Mouse (Mus musculus) forebrain, embryonic 16.5 days (tissue): ENCODE results near the gene Ankrd24. TPM values are rescaled to one million over a fixed set of nuclear protein-coding genes. Genes with fewer than 3 reads are reported as not detected.
"Not testable (repeated sequence)": the region's sequence is repeated elsewhere in the genome, so short reads cannot be mapped to it uniquely, and the experiment has no call there.

ENCODE experiments used
- ATAC-seq: fragments of 200-750 bp; cut with Nextera tagmentation; 2 replicates; pipeline ENCODE4 v1.8.0; 2017; ENCODE audit warnings: mild to moderate bottlenecking, moderate library complexity
- H3K27ac ChIP-seq: fragments of 300-500 bp; sonication (generic); 2 replicates; pipeline ENCODE4 v1.5.1; 2014; ENCODE audit warnings: low read length, control low read depth
- H3K27me3 ChIP-seq: fragments of 300-500 bp; sonication (generic); replicated peaks from 2 replicates; pipeline ENCODE4 v1.6.1; 2014; ENCODE audit warnings: low read length; ENCODE audit not compliant: control insufficient read depth, insufficient read depth
- H3K36me3 ChIP-seq: fragments of 300-500 bp; sonication (generic); 2 replicates; pipeline ENCODE4 v1.6.1; 2014; ENCODE audit not compliant: control insufficient read depth, insufficient read depth
- H3K4me1 ChIP-seq: fragments of 300-500 bp; sonication (generic); replicated peaks from 2 replicates; pipeline ENCODE4 v1.6.1; 2014; ENCODE audit warnings: low read length; ENCODE audit not compliant: control insufficient read depth, insufficient read depth
- H3K4me2 ChIP-seq: fragments of 300-500 bp; sonication (generic); 2 replicates; pipeline ENCODE4 v1.6.1; 2014; ENCODE audit warnings: mild to moderate bottlenecking, low read length, control low read depth
- H3K4me3 ChIP-seq: fragments of 300-500 bp; sonication (generic); replicated peaks from 2 replicates; pipeline ENCODE4 v1.5.1; 2014; ENCODE audit warnings: mild to moderate bottlenecking, low read length, control low read depth
- H3K9ac ChIP-seq: fragments of 300-500 bp; sonication (generic); replicated peaks from 2 replicates; pipeline ENCODE4 v1.6.1; 2014; ENCODE audit warnings: low read depth, low read length, control low read depth
- H3K9me3 ChIP-seq: fragments of 300-500 bp; sonication (generic); 2 replicates; pipeline ENCODE4 v1.6.1; 2016; ENCODE audit warnings: low read length; ENCODE audit not compliant: control insufficient read depth
- WGBS: fragments of 180-500 bp; shearing (Covaris S2); extraction: QIAGEN DNeasy Blood & Tissue Kit; methylation state at CpG from one replicate; pipeline ENCODE4 v1.1.7; 2014; 5-methylcytosine and 5-hydroxymethylcytosine counted together
- polyA plus RNA-seq: library from polyadenylated mRNA; unstranded; fragments of >200 nt; fragmentation: Nextera tagmentation; extraction: Ambion mirVana; gene quantifications from 2 replicates; pipeline ENCODE4 v1.2.1, GENCODE M21; 2015

The Ankrd24 gene
- polyA plus RNA-seq, 1 experiment from 2014 or later, result 16.5 TPM

- peak; percentile 97 for ATAC-seq
- Histone ChIP-seq H3K9me3 (peaks cover 12% of the 10 kb centered on the region), H3K4me3 (peak within 1 kb of the TSS; percentile 52), H3K9ac (peak within 1 kb of the TSS; percentile 63), H3K27ac (peak within 1 kb of the TSS; percentile 67), H3K4me2 (peak within 1 kb of the TSS; percentile 67)
- not testable (repeated sequence) for H3K27me3 ChIP-seq, H3K36me3 ChIP-seq, H3K4me1 ChIP-seq
- WGBS, result 2% methylated on average over 35 of the region's 52 CpGs
These were observed 20.7 kb downstream of the Ankrd24 start, which contains the start of gene Gm10778 for GRCm38 (mm10) chr10:81648803-81649775. Gm10778 (plus strand) TSS chr10:81649059.

GRCm38 (mm10) chr10:81655178-81655577 is 26.8 kb downstream of the Ankrd24 start:
- Histone ChIP-seq H3K4me2 (no peak overlapping the region), H3K27me3 (no peaks in the 10 kb centered on the region), H3K27ac (no peak overlapping the region), H3K36me3 (peaks cover 17% of the 10 kb centered on the region), H3K4me3 (no peak overlapping the region), H3K4me1 (peaks cover under 1% of the 10 kb centered on the region; the same call in 1 of the 2 replicates), H3K9ac (no peak overlapping the region), H3K9me3 (peaks cover 37% of the 10 kb centered on the region)
- no peak for ATAC-seq
- WGBS, result 97% methylated on average over 10 of the region's 10 CpGs

GRCm38 (mm10) chr10:81656174-81656573 is 27.8 kb downstream of the Ankrd24 start:
- H3K4me2 ChIP-seq, result no peak overlapping the region
- no peak overlapping the region for H3K9ac ChIP-seq
- no peaks in the 10 kb centered on the region for H3K4me1 ChIP-seq
- H3K36me3 ChIP-seq, result peaks cover 17% of the 10 kb centered on the region
- no peaks in the 10 kb centered on the region for H3K27me3 ChIP-seq
- H3K9me3 ChIP-seq, result peaks cover 41% of the 10 kb centered on the region
- no peak overlapping the region for H3K27ac ChIP-seq
- no peak for ATAC-seq
- WGBS, result 98% methylated on average over 2 of the region's 2 CpGs
- no peak overlapping the region for H3K4me3 ChIP-seq

- WGBS, result no CpG with 5 or more reads among the region's 18 CpGs
- not testable (repeated sequence) for H3K27ac ChIP-seq, H3K9ac ChIP-seq, H3K27me3 ChIP-seq, H3K36me3 ChIP-seq, H3K4me2 ChIP-seq, H3K4me1 ChIP-seq, H3K4me3 ChIP-seq, H3K9me3 ChIP-seq
- 0 out of 2 replicates have a peak, but pooled peaks have one; percentile 49 for ATAC-seq
These were observed 58.8 kb downstream of the Ankrd24 start for GRCm38 (mm10) chr10:81687114-81687513.

Other genes starting within 250 kb of the Ankrd24 start
- 86.0 and 91.0 TPM in 2 replicates for gene Dohh, start 244.1 kb upstream of the Ankrd24 start, polyA plus RNA-seq
- 6.2 and 8.8 TPM in 2 replicates for gene Gm48551, start 244.1 kb upstream of the Ankrd24 start, polyA plus RNA-seq
- 1.0 and 2.2 TPM in 2 replicates for gene Gm48552, start 239.5 kb upstream of the Ankrd24 start, polyA plus RNA-seq
- gene Smim24, start 235.5 kb upstream of the Ankrd24 start, polyA plus RNA-seq, result 1.2 and 1.8 TPM in 2 replicates
- 25.4 and 27.0 TPM in 2 replicates for gene Nfic, start 172.9 kb upstream of the Ankrd24 start, polyA plus RNA-seq
- gene Celf5, start 145.8 kb upstream of the Ankrd24 start, polyA plus RNA-seq, result 75.3 and 93.0 TPM in 2 replicates
- gene Ncln, start 132.1 kb upstream of the Ankrd24 start, polyA plus RNA-seq, result 70.4 and 80.9 TPM in 2 replicates
- 0.40 and 0.53 TPM in 2 replicates for gene S1pr4, start 128.4 kb upstream of the Ankrd24 start, polyA plus RNA-seq
- 0.42 and 0.76 TPM in 2 replicates for gene Gna15, start 104.3 kb upstream of the Ankrd24 start, polyA plus RNA-seq
- 106 and 112 TPM in 2 replicates for gene Gna11, start 83.3 kb upstream of the Ankrd24 start, polyA plus RNA-seq
- gene Aes, start 69.1 kb upstream of the Ankrd24 start, polyA plus RNA-seq, result 632 and 683 TPM in 2 replicates
- 27.1 and 32.6 TPM in 2 replicates for gene Tle2, start 54.0 kb upstream of the Ankrd24 start, polyA plus RNA-seq
- gene Tle6, start 27.5 kb upstream of the Ankrd24 start, polyA plus RNA-seq, result 3.5 and 3.7 TPM in 2 replicates
- gene BC025920, start 22.3 kb upstream of the Ankrd24 start, polyA plus RNA-seq, result 2.7 and 3.4 TPM in 2 replicates
- 51.4 and 55.1 TPM in 2 replicates for gene Sirt6, start 743 bp upstream of the Ankrd24 start, polyA plus RNA-seq
- 6.6 and 6.9 TPM in 2 replicates for gene Gm10778, start 20.5 kb downstream of the Ankrd24 start, polyA plus RNA-seq
- 20.4 and 25.1 TPM in 2 replicates for gene Zfp433, start 76.3 kb downstream of the Ankrd24 start, polyA plus RNA-seq
- 16.0 and 23.5 TPM in 2 replicates for gene Gm3055, start 142.6 kb downstream of the Ankrd24 start, polyA plus RNA-seq
- gene Gm4767, start 183.6 kb downstream of the Ankrd24 start, polyA plus RNA-seq, result 3.2 and 4.4 TPM in 2 replicates
- 14.9 and 16.8 TPM in 2 replicates for gene Gm32687, start 235.4 kb downstream of the Ankrd24 start, polyA plus RNA-seq